Mouse (Mus musculus): ENCODE data around the gene Alyref2. TPM values are rescaled to one million over a fixed set of nuclear protein-coding genes. Genes with fewer than 3 reads are reported as not detected.

The Alyref2 gene
- polyA plus RNA-seq, 1 experiment: 3.8 TPM

DNA sequence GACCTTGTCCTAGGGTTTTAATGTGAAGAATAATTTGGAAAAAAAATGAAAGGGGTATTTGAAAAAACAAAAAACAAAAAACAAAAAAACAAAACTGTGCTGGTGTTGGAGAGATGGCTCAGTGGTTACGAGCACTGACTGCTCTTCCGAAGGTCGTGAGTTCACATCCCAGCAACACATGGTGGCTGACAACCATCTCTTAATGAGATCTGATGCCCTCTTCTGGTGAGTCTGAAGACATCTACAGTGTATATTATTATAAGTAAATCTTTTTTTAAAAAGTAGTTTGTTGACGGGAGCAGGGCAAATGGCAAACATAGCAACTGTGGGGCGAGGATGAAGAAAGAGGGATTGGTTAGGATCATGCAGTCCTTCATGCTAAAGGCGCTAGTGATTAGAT, 7.9 kb upstream of the Alyref2 start:
- 88% methylated on average over 6 of the region's 6 CpGs for WGBS
- DNase-seq (ENCODE audit: low read depth, low spot score): no peak

DNA sequence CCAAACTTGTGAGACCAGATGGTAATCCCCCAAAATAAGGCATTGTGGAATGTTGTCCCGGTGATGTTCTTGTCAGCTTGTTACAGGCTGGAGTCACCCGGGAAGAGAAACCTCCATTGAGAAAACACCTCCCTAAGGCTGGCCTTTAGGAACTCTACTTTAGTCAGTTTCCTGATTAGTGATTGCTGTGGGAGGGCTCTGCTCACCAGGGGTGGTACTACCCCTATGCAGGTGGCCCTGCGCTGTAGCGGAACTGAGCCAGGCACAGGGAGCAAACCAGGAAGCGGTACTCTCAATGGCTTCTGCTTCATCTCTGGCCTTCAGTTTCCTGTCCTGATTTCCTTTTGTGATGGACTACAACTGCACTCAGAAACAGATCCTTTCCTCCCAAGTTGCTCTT, 3.4 kb upstream of the Alyref2 start:
- DNase-seq (ENCODE audit: low read depth, low spot score): no peak
- WGBS: 88% methylated on average over 5 of the region's 5 CpGs

DNA sequence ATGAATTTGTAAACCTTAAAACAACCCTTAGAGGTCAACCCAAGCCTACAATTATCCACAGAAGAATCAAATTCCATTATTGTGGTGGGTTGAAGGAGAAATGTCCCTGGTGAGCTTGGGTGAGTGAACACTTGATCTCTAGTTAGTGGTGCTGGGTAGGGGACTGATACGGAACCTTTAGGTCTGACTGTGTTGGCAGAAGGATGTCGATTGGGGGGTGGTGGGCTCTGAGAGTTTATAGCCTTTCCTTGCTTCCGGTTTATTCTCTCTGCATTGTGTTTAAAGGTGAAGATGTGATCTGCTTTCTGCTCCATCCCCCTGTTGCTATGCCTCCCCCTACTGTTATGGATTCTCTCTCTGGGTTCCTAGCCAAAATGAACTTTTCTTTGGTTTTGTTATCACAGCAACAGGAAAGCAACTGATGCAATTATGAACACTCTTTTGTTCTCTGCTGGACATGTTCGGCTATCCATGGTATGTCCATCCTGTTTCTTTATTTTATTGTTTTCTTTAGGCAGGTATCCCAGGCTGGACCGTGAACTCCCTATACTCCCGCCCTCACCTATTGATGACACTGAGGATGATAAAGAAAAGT, 2.2 kb upstream of the Alyref2 start:
- WGBS: 59% methylated on average over 6 of the region's 6 CpGs
- DNase-seq (ENCODE audit: low read depth, low spot score): no peak

DNA sequence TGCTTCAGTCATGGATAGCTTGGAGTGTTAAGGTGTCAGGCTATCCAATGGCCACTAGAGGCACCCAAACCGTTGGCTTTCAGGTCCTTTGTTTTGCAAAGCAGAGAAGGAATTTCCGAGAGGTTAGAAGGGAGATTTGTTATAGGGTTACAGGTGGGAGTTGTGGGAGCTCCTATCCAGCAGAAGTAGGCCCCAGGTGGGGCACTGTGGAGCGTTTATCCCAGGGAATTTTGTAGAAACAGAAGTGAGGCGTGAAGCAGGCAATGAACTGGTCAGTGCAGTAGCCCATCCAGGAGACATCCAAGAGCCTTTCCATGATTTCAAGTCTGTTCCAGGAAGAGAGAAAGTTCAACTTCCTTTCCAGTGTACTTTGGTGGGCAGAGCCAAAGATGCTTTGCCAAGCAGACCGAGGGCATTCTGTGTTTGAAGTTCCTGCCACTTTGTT, 1.6 kb upstream of the Alyref2 start:
- WGBS: 6% methylated on average over 5 of the region's 5 CpGs
- no peak for DNase-seq (ENCODE audit: low read depth, low spot score)

GRCm38 (mm10) chr1:171502388-171503249, 659 bp upstream of the Alyref2 start:
- peak; percentile 54 for DNase-seq (ENCODE audit: low read depth, low spot score)
- WGBS: 2% methylated on average over 14 of the region's 14 CpGs

- DNase-seq (ENCODE audit: low read depth, low spot score): peak; percentile 44
- WGBS: under 1% methylated on average over 53 of the region's 53 CpGs
Observed at GRCm38 (mm10) chr1:171503592-171504291, 464 bp downstream of the Alyref2 start.

DNA sequence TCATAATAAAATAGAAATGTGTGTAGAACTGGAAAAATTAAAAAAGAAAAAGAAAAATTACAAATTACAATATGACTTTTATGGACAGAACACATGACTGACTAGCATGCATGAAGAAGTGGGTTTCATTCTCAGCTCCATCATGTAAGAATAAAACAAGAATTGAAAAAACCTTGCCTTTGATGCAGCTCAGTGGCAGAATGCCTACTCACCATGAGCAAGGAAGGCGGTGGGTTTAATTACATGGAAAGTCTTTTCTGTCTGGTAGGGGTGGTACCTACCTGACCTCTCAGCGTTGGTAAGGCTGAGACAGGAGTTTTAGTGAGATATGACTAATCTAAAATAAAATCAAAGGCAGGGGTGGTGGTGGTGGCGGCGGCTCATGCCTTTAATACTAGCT, 1.3 kb downstream of the Alyref2 start:
- 81% methylated on average over 4 of the region's 4 CpGs for WGBS

GRCm38 (mm10) chr1:171513234-171513633, 10.0 kb downstream of the Alyref2 start:
- no peak for DNase-seq (ENCODE audit: low read depth, low spot score)
- WGBS: 85% methylated on average over 2 of the region's 2 CpGs

More for the DNA sequence above, 1.3 kb downstream of the Alyref2 start:
- DNase-seq (ENCODE audit: low read depth, low spot score): no peak

- WGBS: 25% methylated on average over 1 of the region's 1 CpGs
- DNase-seq (ENCODE audit: low read depth, low spot score): no peak
Observed at GRCm38 (mm10) chr1:171513760-171514159, 10.5 kb downstream of the Alyref2 start.

DNA sequence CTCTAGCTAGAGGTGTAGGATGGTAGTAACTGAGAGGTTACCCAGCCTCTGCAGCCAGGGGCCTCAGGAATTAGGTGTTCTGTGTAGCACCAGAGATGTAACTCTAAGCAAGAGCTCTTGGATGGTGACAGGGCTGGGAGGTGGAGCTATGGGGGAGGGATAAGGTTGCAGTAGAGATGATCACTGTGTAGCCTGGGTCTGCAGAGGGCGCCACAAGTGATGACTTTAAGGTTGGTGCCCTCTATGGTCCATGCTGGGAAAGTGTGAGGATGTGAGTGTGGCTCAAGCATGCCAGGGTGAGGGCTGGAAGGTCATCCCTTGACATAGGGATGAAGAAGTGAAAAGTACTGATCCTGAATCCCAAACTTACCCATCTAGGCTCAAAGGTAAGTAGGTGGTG, 11.8 kb downstream of the Alyref2 start:
- WGBS: 24% methylated on average over 1 of the region's 1 CpGs
- DNase-seq (ENCODE audit: low read depth, low spot score): no peak

- 36% methylated on average over 4 of the region's 4 CpGs for WGBS
- DNase-seq (ENCODE audit: low read depth, low spot score): no peak
Observed at GRCm38 (mm10) chr1:171515557-171515956, 12.3 kb downstream of the Alyref2 start.

DNA sequence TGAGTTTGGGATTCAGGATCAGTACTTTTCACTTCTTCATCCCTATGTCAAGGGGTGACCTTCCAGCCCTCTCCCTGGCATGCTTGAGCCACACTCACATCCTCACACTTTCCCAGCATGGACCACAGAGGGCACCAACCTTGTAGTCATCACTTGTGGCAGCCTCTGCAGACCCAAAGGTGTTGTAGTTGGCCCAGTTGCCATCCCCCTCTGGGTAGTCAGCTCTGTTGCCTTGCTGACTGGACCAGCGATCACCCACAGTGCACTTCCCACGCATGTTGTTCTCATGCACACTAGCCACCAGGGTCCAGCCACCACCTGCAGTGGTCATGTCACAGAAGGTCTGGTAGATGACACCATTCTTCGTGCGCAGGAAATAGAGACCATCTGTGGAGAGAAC, 28.1 kb downstream of the Alyref2 start:
- DNase-seq (ENCODE audit: low read depth, low spot score): no peak
- 95% methylated on average over 4 of the region's 4 CpGs for WGBS

DNA sequence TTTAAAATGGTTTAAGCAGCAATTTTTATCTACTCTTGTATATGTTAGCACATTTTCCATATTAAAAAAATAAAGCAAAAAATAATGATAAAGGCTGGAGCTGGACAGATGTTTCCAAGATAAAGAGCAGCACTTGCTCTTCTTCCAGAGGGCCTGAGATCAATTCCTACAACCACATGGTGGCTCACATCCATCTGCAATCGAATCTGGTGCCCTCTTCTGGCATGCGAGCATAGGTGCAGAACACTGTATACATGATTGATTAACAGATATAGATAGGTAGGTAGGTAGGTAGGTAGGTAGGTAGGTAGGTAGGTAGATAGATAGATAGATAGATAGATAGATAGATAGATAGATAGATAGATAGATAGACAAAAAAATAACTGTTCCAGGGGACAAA, 29.6 kb downstream of the Alyref2 start:
- no peak for DNase-seq (ENCODE audit: low read depth, low spot score)

DNA sequence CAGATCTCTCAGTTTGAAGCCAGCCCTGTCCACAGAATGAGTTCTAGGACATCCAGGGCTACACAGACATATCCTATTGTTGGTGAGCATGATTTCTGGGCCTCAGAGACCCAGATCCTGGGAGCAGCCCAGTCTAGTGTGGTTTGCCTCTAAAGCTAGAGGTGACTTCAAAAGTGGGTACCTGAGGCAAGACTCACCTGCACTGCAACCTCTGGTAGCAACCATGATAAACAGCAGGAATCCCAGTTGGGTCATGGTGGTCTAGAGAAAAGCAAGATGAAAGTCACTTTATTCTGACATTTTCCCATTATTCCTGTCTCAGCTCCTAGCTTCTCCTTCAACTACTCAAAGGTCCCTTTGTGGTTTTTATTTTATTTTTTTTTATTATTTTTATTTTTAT, 31.3 kb downstream of the Alyref2 start:
- no peak for DNase-seq (ENCODE audit: low read depth, low spot score)

More for the DNA sequence above, 29.6 kb downstream of the Alyref2 start:
- 51% methylated on average over 2 of the region's 2 CpGs for WGBS

- DNase-seq (ENCODE audit: low read depth, low spot score): peak; percentile 46
- WGBS: 56% methylated on average over 1 of the region's 1 CpGs
Observed at GRCm38 (mm10) chr1:171535194-171535593, 31.9 kb downstream of the Alyref2 start, which contains the start of gene Itln1. Gene Itln1, minus strand, starts transcription at chr1:171535294.

DNA sequence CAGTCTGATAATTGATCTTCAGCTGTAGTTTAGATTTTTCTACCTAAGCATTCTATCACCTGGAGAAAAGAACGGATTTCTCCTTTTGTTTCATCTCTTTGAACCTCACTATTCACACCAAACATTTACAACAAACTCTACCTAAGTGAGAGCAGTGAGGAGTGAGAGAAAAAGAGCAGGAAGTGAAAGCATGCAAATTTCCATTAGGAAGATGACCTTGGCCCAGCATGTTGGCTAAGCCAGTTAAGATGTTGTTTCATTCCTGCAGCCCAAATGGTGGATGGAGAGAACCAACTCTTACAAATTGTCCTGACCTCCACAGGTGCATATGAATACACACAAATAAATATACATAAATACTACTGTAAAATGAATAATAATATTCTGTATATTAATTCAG, 37.4 kb downstream of the Alyref2 start:
- no peak for DNase-seq (ENCODE audit: low read depth, low spot score)
- 89% methylated on average over 1 of the region's 1 CpGs for WGBS

DNA sequence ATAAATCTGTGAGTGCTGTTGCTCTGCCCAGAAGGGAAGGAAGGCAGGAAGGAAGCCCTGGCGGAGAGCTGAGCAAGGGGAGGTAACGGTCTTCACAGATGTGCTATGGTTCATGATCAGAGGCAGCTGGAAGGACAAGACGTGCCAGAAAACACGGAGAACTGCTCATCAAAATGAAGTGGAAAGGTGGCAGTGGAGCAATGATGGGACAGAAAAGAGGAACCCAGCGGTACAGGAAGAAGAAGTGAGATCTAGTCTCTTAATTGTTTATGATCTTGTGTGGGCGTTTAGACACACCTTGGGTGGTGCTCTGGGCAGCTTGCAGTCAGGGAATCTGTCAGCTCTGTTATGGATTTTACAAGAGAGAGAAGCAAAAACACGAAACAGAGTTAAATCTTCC, 48.0 kb downstream of the Alyref2 start:
- no peak for DNase-seq (ENCODE audit: low read depth, low spot score)
- 60% methylated on average over 7 of the region's 7 CpGs for WGBS

- 81% methylated on average over 2 of the region's 2 CpGs for WGBS
- DNase-seq (ENCODE audit: low read depth, low spot score): no peak
Observed at GRCm38 (mm10) chr1:171552230-171552629, 49.0 kb downstream of the Alyref2 start.

DNA sequence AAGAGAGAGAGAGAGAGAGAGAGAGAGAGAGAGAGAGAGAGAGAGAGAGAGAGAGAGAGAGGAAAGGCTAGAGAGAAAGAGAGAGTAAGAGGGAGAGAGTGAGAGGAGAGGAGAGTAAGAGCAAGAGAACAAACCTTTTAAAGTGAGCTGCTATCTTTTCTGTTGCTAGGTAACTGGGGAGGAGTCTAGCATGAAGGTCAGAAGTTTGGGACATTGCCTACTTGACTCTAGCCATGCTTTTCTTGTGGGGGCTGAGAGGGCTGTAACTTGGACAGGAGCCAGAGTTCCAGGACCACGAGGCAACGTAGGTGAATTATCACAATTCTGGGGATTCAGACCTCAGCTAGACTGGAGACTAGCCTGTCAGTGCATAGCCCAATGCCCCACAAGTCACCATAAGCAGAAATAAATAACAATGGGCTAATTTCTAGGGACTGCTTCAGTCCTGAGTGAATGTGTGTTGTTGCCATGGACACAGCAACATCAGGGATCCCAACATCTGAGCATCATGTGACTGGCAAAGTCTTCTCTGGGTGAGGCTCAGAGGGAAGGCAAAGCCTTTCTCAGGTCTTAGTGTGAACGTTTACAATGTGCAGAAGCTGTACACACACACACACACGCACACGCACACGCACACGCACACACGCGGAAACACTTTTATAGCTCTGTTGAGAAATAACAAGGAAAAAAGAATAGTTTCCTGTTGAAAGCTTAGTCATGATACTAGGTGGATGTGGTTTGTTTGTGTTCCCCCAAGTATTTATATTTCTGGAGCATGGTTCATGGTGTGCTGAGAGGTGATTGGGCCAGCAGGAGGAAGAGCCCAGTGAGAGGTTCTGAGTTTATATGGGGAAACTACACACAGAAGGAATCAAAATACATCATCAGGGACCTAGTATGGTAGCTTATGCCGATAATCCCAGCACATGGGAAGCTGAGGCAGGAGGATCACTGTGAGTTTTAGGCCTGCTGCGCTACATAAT, 50.4 kb downstream of the Alyref2 start:
- no peak for DNase-seq (ENCODE audit: low read depth, low spot score)
- 67% methylated on average over 11 of the region's 11 CpGs for WGBS

Measured in large intestine, adult 2 months (tissue).